Mouse (Mus musculus): Measurements from ENCODE around the gene Tnr.

- TF ChIP-seq CTCF (IDR thresholded peaks at IDR 0.05; ENCODE audit: insufficient read depth, low read depth, low read length) (no peak), POLR2A (IDR thresholded peaks at IDR 0.05; ENCODE audit: insufficient read depth, low read depth, low read length) (no peak)
These were observed 131.7 kb downstream of the Tnr start for GRCm38 (mm10) chr1:159655241-159655640.
